Mouse (Mus musculus): ENCODE results near the gene Pla2g4a. TPM values are rescaled to one million over a fixed set of nuclear protein-coding genes. Genes with fewer than 3 reads are reported as not detected.

Pla2g4a gene
- polyA plus RNA-seq, 1 experiment from 2014 or later, result 6.4 TPM

- H3K4me3 ChIP-seq (replicated peaks), result no peak overlapping the region
- H3K27ac ChIP-seq (replicated peaks), result no peak overlapping the region
- no peaks in the 10 kb centered on the region for H3K36me3 ChIP-seq (replicated peaks)
- no peak overlapping the region for H3K4me2 ChIP-seq
- 66% methylated on average over 6 of the region's 6 CpGs for WGBS (ENCODE audit: insufficient replicate concordance)
- H3K27me3 ChIP-seq, result no peaks in the 10 kb centered on the region
- no peak for ATAC-seq (ENCODE audit: insufficient read depth)
- no peaks in the 10 kb centered on the region for H3K4me1 ChIP-seq (replicated peaks)
- H3K9ac ChIP-seq, result no peak overlapping the region
- no peaks in the 10 kb centered on the region for H3K9me3 ChIP-seq (replicated peaks)
These were observed 78.6 kb downstream of the Pla2g4a start for GRCm38 (mm10) chr1:149882419-149883025.

DNA sequence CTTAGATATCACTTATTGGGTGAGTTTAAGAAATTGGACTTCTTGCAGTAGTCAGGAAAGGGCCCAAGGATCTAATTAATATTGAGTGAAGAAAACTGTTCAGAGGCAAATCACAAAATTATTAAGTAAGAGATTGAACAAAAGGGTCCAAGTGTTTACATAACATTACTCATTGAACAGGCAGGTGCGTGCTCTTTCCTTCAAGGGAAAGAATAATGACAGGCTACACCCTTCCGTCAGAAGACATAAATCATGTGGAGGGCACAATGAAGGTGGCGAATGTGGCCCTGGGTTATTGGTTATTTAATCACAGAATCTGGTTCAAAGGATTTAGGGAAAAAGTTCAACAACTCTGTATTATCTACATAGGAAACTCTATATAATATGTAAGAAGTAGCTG is 82.9 kb downstream of the Pla2g4a start:
- ATAC-seq (ENCODE audit: insufficient read depth), result no peak
- WGBS (ENCODE audit: insufficient replicate concordance), result 69% methylated on average over 3 of the region's 3 CpGs
- no peaks in the 10 kb centered on the region for H3K27me3 ChIP-seq

DNA sequence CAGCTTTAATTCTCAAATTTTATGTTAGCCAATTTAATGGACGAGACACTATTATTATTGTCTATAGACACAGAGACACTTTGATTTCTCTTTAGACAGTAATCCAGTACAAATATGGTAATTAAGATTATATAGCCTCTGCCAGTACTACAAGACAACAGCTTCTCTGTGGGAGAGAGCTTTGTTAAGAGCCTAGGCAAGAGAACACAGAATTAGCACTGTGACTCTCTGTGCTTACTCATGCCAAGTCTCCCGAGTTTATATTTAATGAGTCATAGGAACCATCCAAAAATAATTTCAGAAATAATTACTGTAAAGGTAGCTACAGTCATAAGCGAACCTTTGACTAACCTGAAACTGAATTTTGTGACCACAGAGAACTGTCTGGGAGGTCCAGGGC is 84.6 kb downstream of the Pla2g4a start:
- Histone ChIP-seq H3K36me3 (replicated peaks) (no peaks in the 10 kb centered on the region), H3K27ac (replicated peaks) (no peak overlapping the region), H3K4me1 (replicated peaks) (no peaks in the 10 kb centered on the region), H3K9ac (no peak overlapping the region), H3K4me3 (replicated peaks) (no peak overlapping the region), H3K4me2 (no peak overlapping the region), H3K9me3 (replicated peaks) (no peaks in the 10 kb centered on the region), H3K27me3 (no peaks in the 10 kb centered on the region)
- WGBS (ENCODE audit: insufficient replicate concordance), result 57% methylated on average over 3 of the region's 3 CpGs
- ATAC-seq (ENCODE audit: insufficient read depth), result no peak

More for the DNA sequence above, 82.9 kb downstream of the Pla2g4a start:
- Histone ChIP-seq H3K4me1 (replicated peaks) (no peaks in the 10 kb centered on the region), H3K36me3 (replicated peaks) (no peaks in the 10 kb centered on the region), H3K4me2 (no peak overlapping the region), H3K9ac (no peak overlapping the region), H3K4me3 (replicated peaks) (no peak overlapping the region), H3K9me3 (replicated peaks) (no peaks in the 10 kb centered on the region), H3K27ac (replicated peaks) (no peak overlapping the region)

- H3K4me2 ChIP-seq, result no peak overlapping the region
- H3K27me3 ChIP-seq, result no peaks in the 10 kb centered on the region
- WGBS (ENCODE audit: insufficient replicate concordance), result 67% methylated on average over 1 of the region's 1 CpGs
- no peaks in the 10 kb centered on the region for H3K9me3 ChIP-seq (replicated peaks)
- H3K4me1 ChIP-seq (replicated peaks), result no peaks in the 10 kb centered on the region
- no peak overlapping the region for H3K9ac ChIP-seq
- H3K4me3 ChIP-seq (replicated peaks), result no peak overlapping the region
- ATAC-seq (ENCODE audit: insufficient read depth), result no peak
- no peaks in the 10 kb centered on the region for H3K36me3 ChIP-seq (replicated peaks)
- no peak overlapping the region for H3K27ac ChIP-seq (replicated peaks)
These were observed 89.5 kb downstream of the Pla2g4a start for GRCm38 (mm10) chr1:149871625-149872024.

- H3K4me1 ChIP-seq (replicated peaks), result no peaks in the 10 kb centered on the region
- no peak overlapping the region for H3K9ac ChIP-seq
- no peaks in the 10 kb centered on the region for H3K36me3 ChIP-seq (replicated peaks)
- no peak for ATAC-seq (ENCODE audit: insufficient read depth)
- H3K9me3 ChIP-seq (replicated peaks), result no peaks in the 10 kb centered on the region
- H3K27ac ChIP-seq (replicated peaks), result no peak overlapping the region
- no peaks in the 10 kb centered on the region for H3K27me3 ChIP-seq
- no peak overlapping the region for H3K4me3 ChIP-seq (replicated peaks)
- H3K4me2 ChIP-seq, result no peak overlapping the region
These were observed 93.8 kb downstream of the Pla2g4a start for GRCm38 (mm10) chr1:149867323-149867722.

DNA sequence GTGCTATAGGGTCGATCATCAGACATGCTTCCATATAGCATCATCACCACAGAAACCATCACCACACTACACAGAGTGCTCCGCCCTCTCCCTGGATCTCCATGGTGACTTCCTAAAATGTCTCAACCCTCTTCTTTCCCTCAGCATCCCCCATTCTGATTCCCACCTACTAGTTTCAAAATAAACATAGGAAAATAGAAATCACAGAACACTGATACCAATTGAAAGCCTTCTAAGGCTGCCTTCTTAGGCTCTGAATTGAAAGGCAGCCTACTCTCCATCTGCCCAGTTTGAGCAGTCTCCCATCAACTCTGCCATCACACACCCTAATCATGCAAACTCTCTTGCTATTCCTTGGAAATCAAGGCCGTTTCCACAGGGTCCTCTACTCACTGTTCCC is 94.9 kb downstream of the Pla2g4a start:
- H3K36me3 ChIP-seq (replicated peaks), result no peaks in the 10 kb centered on the region
- ATAC-seq (ENCODE audit: insufficient read depth), result no peak

DNA sequence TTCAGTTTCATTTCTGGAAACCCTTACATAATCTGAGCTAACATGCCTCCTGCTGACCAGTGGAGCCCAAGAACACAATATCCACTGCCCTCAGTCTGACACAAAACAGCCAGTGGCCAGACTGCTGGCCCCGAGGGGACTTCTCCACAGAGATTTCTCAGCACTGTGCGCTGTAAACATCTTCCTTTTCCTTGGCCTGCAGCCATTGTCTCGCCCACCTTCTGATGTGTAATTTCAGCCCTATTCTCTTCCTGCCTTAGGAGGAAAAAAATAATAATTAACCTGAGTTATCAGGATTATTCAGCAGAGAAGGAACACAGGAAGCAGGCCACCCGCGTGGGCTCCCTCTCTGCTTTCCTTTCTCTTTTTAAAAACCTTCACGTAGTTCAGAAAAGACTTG is 98.3 kb downstream of the Pla2g4a start:
- 59% methylated on average over 6 of the region's 6 CpGs for WGBS (ENCODE audit: insufficient replicate concordance)
- Histone ChIP-seq H3K9ac (no peak overlapping the region), H3K27ac (replicated peaks) (no peak overlapping the region), H3K36me3 (replicated peaks) (no peaks in the 10 kb centered on the region), H3K27me3 (no peaks in the 10 kb centered on the region), H3K4me2 (no peak overlapping the region), H3K9me3 (replicated peaks) (no peaks in the 10 kb centered on the region), H3K4me1 (replicated peaks) (no peaks in the 10 kb centered on the region), H3K4me3 (replicated peaks) (no peak overlapping the region)
- no peak for ATAC-seq (ENCODE audit: insufficient read depth)

More for the DNA sequence above, 94.9 kb downstream of the Pla2g4a start:
- Histone ChIP-seq H3K4me2 (no peak overlapping the region), H3K9me3 (replicated peaks) (no peaks in the 10 kb centered on the region), H3K27me3 (no peaks in the 10 kb centered on the region), H3K27ac (replicated peaks) (no peak overlapping the region), H3K9ac (no peak overlapping the region), H3K4me3 (replicated peaks) (no peak overlapping the region), H3K4me1 (replicated peaks) (no peaks in the 10 kb centered on the region)
- WGBS (ENCODE audit: insufficient replicate concordance), result 70% methylated on average over 3 of the region's 3 CpGs

- H3K4me3 ChIP-seq (replicated peaks), result no peak overlapping the region
- no peaks in the 10 kb centered on the region for H3K27me3 ChIP-seq
- H3K9ac ChIP-seq, result no peak overlapping the region
- no peaks in the 10 kb centered on the region for H3K4me1 ChIP-seq (replicated peaks)
- no peak overlapping the region for H3K27ac ChIP-seq (replicated peaks)
- no peak for ATAC-seq (ENCODE audit: insufficient read depth)
- WGBS (ENCODE audit: insufficient replicate concordance), result 58% methylated on average over 2 of the region's 2 CpGs
- H3K36me3 ChIP-seq (replicated peaks), result no peaks in the 10 kb centered on the region
- H3K9me3 ChIP-seq (replicated peaks), result no peaks in the 10 kb centered on the region
- H3K4me2 ChIP-seq, result no peak overlapping the region
These were observed 98.9 kb downstream of the Pla2g4a start for GRCm38 (mm10) chr1:149862181-149862580.

DNA sequence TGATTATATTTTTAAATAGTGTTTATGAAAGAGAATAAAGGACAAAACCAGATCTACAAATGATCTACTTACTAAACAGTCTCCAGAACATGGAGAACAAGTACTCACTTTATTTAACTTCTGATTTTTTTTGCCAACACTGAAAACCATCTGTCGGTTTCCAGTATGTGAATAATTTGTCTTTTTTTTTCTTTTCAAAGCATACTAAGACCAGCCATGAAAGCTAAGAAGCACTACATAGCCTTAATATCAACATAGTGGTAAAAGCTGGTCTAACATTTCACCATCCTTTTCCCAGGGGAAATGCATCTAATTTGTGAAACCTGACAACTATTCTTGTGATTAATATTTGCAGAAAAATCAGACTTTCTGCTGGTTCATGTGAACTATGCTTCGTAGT is 99.5 kb downstream of the Pla2g4a start:
- no peaks in the 10 kb centered on the region for H3K27me3 ChIP-seq
- no peaks in the 10 kb centered on the region for H3K4me1 ChIP-seq (replicated peaks)
- H3K36me3 ChIP-seq (replicated peaks), result 0 out of 2 replicates have a peak, but pooled peaks cover 3% of the 10 kb centered on the region
- H3K4me3 ChIP-seq (replicated peaks), result no peak overlapping the region
- WGBS (ENCODE audit: insufficient replicate concordance), result 64% methylated on average over 2 of the region's 2 CpGs
- ATAC-seq (ENCODE audit: insufficient read depth), result no peak
- H3K4me2 ChIP-seq, result no peak overlapping the region
- H3K27ac ChIP-seq (replicated peaks), result no peak overlapping the region
- H3K9ac ChIP-seq, result no peak overlapping the region
- no peaks in the 10 kb centered on the region for H3K9me3 ChIP-seq (replicated peaks)

- Histone ChIP-seq H3K9me3 (replicated peaks) (no peaks in the 10 kb centered on the region), H3K27ac (replicated peaks) (no peak overlapping the region), H3K4me3 (replicated peaks) (no peak overlapping the region), H3K27me3 (no peaks in the 10 kb centered on the region), H3K36me3 (replicated peaks) (0 out of 2 replicates have a peak, but pooled peaks cover 3% of the 10 kb centered on the region), H3K4me2 (no peak overlapping the region), H3K9ac (no peak overlapping the region), H3K4me1 (replicated peaks) (no peaks in the 10 kb centered on the region)
- WGBS (ENCODE audit: insufficient replicate concordance), result 65% methylated on average over 5 of the region's 5 CpGs
- no peak for ATAC-seq (ENCODE audit: insufficient read depth)
These were observed 102.4 kb downstream of the Pla2g4a start for GRCm38 (mm10) chr1:149858734-149859133.

DNA sequence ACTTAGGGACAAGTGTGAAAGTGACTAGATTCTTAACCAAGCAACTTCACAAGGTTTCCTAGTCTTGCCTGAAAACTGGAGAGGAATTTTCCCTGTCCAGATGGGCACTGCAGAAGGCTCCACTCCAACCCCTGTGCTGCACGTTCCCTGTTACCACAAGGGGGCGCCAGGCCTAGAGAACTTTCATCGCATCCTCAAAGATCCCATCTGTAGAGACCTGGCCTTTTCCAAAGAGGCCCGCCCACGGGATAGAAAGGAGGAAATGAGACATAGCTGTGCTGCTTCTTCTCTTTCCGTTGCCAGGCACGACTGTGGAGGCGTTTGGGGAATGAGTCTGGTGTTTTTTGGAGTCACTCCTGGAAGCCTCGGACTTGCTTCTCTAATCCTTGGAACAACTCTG is 104.4 kb downstream of the Pla2g4a start:
- no peak overlapping the region for H3K27ac ChIP-seq (replicated peaks)
- H3K9me3 ChIP-seq (replicated peaks), result no peaks in the 10 kb centered on the region
- H3K27me3 ChIP-seq, result no peaks in the 10 kb centered on the region
- no peaks in the 10 kb centered on the region for H3K4me1 ChIP-seq (replicated peaks)
- H3K36me3 ChIP-seq (replicated peaks), result 0 out of 2 replicates have a peak, but pooled peaks cover 3% of the 10 kb centered on the region
- H3K4me3 ChIP-seq (replicated peaks), result no peak overlapping the region
- ATAC-seq (ENCODE audit: insufficient read depth), result no peak
- 30% methylated on average over 9 of the region's 9 CpGs for WGBS (ENCODE audit: insufficient replicate concordance)
- no peak overlapping the region for H3K9ac ChIP-seq
- H3K4me2 ChIP-seq, result no peak overlapping the region

GRCm38 (mm10) chr1:149855581-149855980 is 105.5 kb downstream of the Pla2g4a start:
- H3K9me3 ChIP-seq (replicated peaks), result no peaks in the 10 kb centered on the region
- H3K4me1 ChIP-seq (replicated peaks), result no peaks in the 10 kb centered on the region
- H3K4me2 ChIP-seq, result no peak overlapping the region
- 0 out of 2 replicates have a peak, but pooled peaks cover 3% of the 10 kb centered on the region for H3K36me3 ChIP-seq (replicated peaks)
- no peak overlapping the region for H3K9ac ChIP-seq
- H3K27me3 ChIP-seq, result no peaks in the 10 kb centered on the region
- no peak overlapping the region for H3K4me3 ChIP-seq (replicated peaks)
- no peak for ATAC-seq (ENCODE audit: insufficient read depth)
- H3K27ac ChIP-seq (replicated peaks), result no peak overlapping the region
- 69% methylated on average over 4 of the region's 4 CpGs for WGBS (ENCODE audit: insufficient replicate concordance)
